Mouse (Mus musculus) MEL (cell line): ENCODE measurements around the gene Emilin1. TPM values are rescaled to one million over a fixed set of nuclear protein-coding genes. Genes with fewer than 3 reads are reported as not detected.

Source experiments
- DNase-seq: peaks from one replicate; pipeline ENCODE4 v3.0.0; 2011; ENCODE audit warnings: low read depth, low spot score
- H3K27ac ChIP-seq: 2 replicates; pipeline ENCODE4 v1.5.1; 2012; ENCODE audit warnings: low read depth, mild to moderate bottlenecking, control low read depth, low read length, moderate library complexity; ENCODE audit not compliant: control insufficient read depth
- H3K27me3 ChIP-seq, 2 experiments: fragments of 150-350 bp in 1 of 2; sonication (generic) in 1 of 2; 2 replicates each; pipeline ENCODE4 v1.6.1; 2012; ENCODE audit warnings: low read length in 2 of 2, mild to moderate bottlenecking in 2 of 2, improper control_type of control experiment in 1 of 2, moderate library complexity in 1 of 2; ENCODE audit not compliant: insufficient read depth in 2 of 2, control insufficient read depth in 1 of 2
- H3K36me3 ChIP-seq, 2 experiments: 2 replicates each; pipeline ENCODE4 v1.6.1; 2012 to 2014; ENCODE audit warnings: low read length in 2 of 2, improper control_type of control experiment in 1 of 2, inconsistent platforms in 1 of 2, mild to moderate bottlenecking in 1 of 2; ENCODE audit not compliant: insufficient read depth in 2 of 2, control insufficient read depth in 1 of 2
- H3K4me1 ChIP-seq, 2 experiments: fragments of 150-350 bp in 1 of 2; sonication (generic) in 1 of 2; 2 replicates each; pipeline ENCODE4 v1.6.1; 2012; ENCODE audit warnings: low read length in 2 of 2, improper control_type of control experiment in 1 of 2, mild to moderate bottlenecking in 1 of 2; ENCODE audit not compliant: insufficient read depth in 2 of 2, control insufficient read depth in 1 of 2
- H3K4me3 ChIP-seq, 2 experiments: fragments of 150-350 bp in 1 of 2; sonication (generic) in 1 of 2; 2 replicates each; pipeline ENCODE4 v1.5.1; 2012; ENCODE audit warnings: low read depth in 2 of 2, low read length in 2 of 2, mild to moderate bottlenecking in 2 of 2, moderate library complexity in 2 of 2, control low read depth in 1 of 2, improper control_type of control experiment in 1 of 2; ENCODE audit not compliant: control insufficient read depth in 1 of 2, insufficient read depth in 1 of 2
- H3K79me2 ChIP-seq: 2 replicates; pipeline ENCODE4 v1.6.1; 2012; ENCODE audit warnings: mild to moderate bottlenecking, low read length, moderate library complexity; ENCODE audit not compliant: control insufficient read depth, poor library complexity, insufficient read depth
- H3K9ac ChIP-seq: 2 replicates; pipeline ENCODE4 v1.6.1; 2012; ENCODE audit warnings: low read depth, mild to moderate bottlenecking, control low read depth, low read length, moderate library complexity; ENCODE audit not compliant: control insufficient read depth, poor library complexity, severe bottlenecking
- H3K9me3 ChIP-seq: fragments of 150-350 bp; sonication (generic); replicated peaks from 2 replicates; pipeline ENCODE4 v1.6.1; 2012; ENCODE audit warnings: mild to moderate bottlenecking, low read length, improper control_type of control experiment, moderate library complexity; ENCODE audit not compliant: insufficient read depth
- CHD1 ChIP-seq: IDR thresholded peaks from 2 replicates; pipeline ENCODE4 v1.6.1; 2012; ENCODE audit warnings: low read depth, mild to moderate bottlenecking, inconsistent platforms, low read length, improper control_type of control experiment
- ELF1 ChIP-seq: IDR thresholded peaks from 2 replicates; pipeline ENCODE4 v1.6.1; 2014; ENCODE audit warnings: low read depth, mild to moderate bottlenecking, inconsistent platforms, low read length, improper control_type of control experiment, moderate library complexity
- EP300 ChIP-seq, 2 experiments: IDR thresholded peaks; 2 replicates each; pipeline ENCODE4 v1.6.1; 2011; ENCODE audit warnings: improper control_type of control experiment in 2 of 2, low read length in 2 of 2, low read depth in 1 of 2, mild to moderate bottlenecking in 1 of 2
- ETS1 ChIP-seq: IDR thresholded peaks from 2 replicates; pipeline ENCODE4 v1.6.1; 2012; ENCODE audit warnings: low read depth, mild to moderate bottlenecking, inconsistent platforms, low read length, improper control_type of control experiment, moderate library complexity
- GATA1 ChIP-seq: IDR thresholded peaks from 2 replicates; pipeline ENCODE4 v1.6.1; 2011; ENCODE audit warnings: low read depth, low read length, improper control_type of control experiment
- HCFC1 ChIP-seq: IDR thresholded peaks from 2 replicates; pipeline ENCODE4 v1.6.1; 2012; ENCODE audit warnings: low read depth, mild to moderate bottlenecking, inconsistent platforms, low read length, improper control_type of control experiment, moderate library complexity
- JUND ChIP-seq: IDR thresholded peaks from 2 replicates; pipeline ENCODE4 v1.6.1; 2011; ENCODE audit warnings: low read depth, mild to moderate bottlenecking, improper control_type of control experiment, low read length
- MAFK ChIP-seq: IDR thresholded peaks from 2 replicates; pipeline ENCODE4 v1.6.1; 2011; ENCODE audit warnings: low read depth, mild to moderate bottlenecking, low read length, improper control_type of control experiment, borderline replicate concordance
- MAX ChIP-seq: IDR thresholded peaks from 2 replicates; pipeline ENCODE4 v1.6.1; 2011; ENCODE audit warnings: low read length, improper control_type of control experiment
- MAZ ChIP-seq: IDR thresholded peaks from 2 replicates; pipeline ENCODE4 v1.6.1; 2012; ENCODE audit warnings: low read depth, mild to moderate bottlenecking, inconsistent platforms, low read length, improper control_type of control experiment
- MEF2A ChIP-seq: IDR thresholded peaks from 2 replicates; pipeline ENCODE4 v1.6.1; 2014; ENCODE audit warnings: low read depth, mild to moderate bottlenecking, inconsistent platforms, low read length, improper control_type of control experiment; ENCODE audit not compliant: poor library complexity, insufficient replicate concordance, severe bottlenecking; ENCODE audit errors: extremely low read depth
- MXI1 ChIP-seq: IDR thresholded peaks from 2 replicates; pipeline ENCODE4 v1.6.1; 2011; ENCODE audit warnings: mild to moderate bottlenecking, low read depth, low read length, improper control_type of control experiment
- MYB ChIP-seq: IDR thresholded peaks from 2 replicates; pipeline ENCODE4 v1.6.1; 2011; ENCODE audit warnings: mild to moderate bottlenecking, low read depth, low read length, improper control_type of control experiment
- MYC ChIP-seq: IDR thresholded peaks from 2 replicates; pipeline ENCODE4 v1.6.1; 2011; ENCODE audit warnings: low read depth, mild to moderate bottlenecking, low read length, improper control_type of control experiment, moderate library complexity
- NELFE ChIP-seq: IDR thresholded peaks from 2 replicates; pipeline ENCODE4 v1.6.1; 2011; ENCODE audit warnings: low read depth, low read length, improper control_type of control experiment
- NRF1 ChIP-seq: IDR thresholded peaks from 2 replicates; pipeline ENCODE4 v1.6.1; 2014; ENCODE audit warnings: low read depth, mild to moderate bottlenecking, inconsistent platforms, low read length, improper control_type of control experiment, moderate library complexity; ENCODE audit not compliant: poor library complexity, insufficient read depth, severe bottlenecking
- POLR2A ChIP-seq, 2 experiments: IDR thresholded peaks; 2 replicates each; pipeline ENCODE4 v1.6.1; 2011 to 2012; ENCODE audit warnings: low read length in 2 of 2, mild to moderate bottlenecking in 2 of 2, control low read depth in 1 of 2, improper control_type of control experiment in 1 of 2, low read depth in 1 of 2, moderate library complexity in 1 of 2; ENCODE audit not compliant: control insufficient read depth in 1 of 2, insufficient read depth in 1 of 2, poor library complexity in 1 of 2
- POLR2AphosphoS2 ChIP-seq: IDR thresholded peaks from 2 replicates; pipeline ENCODE4 v1.6.1; 2011; ENCODE audit warnings: low read length, improper control_type of control experiment
- RCOR1 ChIP-seq: IDR thresholded peaks from 2 replicates; pipeline ENCODE4 v1.6.1; 2012; ENCODE audit warnings: low read depth, mild to moderate bottlenecking, inconsistent platforms, low read length, improper control_type of control experiment
- SIN3A ChIP-seq: IDR thresholded peaks from 2 replicates; pipeline ENCODE4 v1.6.1; 2012; ENCODE audit warnings: low read length, improper control_type of control experiment, inconsistent platforms
- SMC3 ChIP-seq: IDR thresholded peaks from 2 replicates; pipeline ENCODE4 v1.6.1; 2011; ENCODE audit warnings: low read depth, low read length, improper control_type of control experiment
- TAL1 ChIP-seq: IDR thresholded peaks from 2 replicates; pipeline ENCODE4 v1.6.1; 2012; ENCODE audit warnings: mild to moderate bottlenecking, inconsistent platforms, low read length, moderate library complexity, mixed read lengths
- TBP ChIP-seq: IDR thresholded peaks from 2 replicates; pipeline ENCODE4 v1.8.0; 2011; ENCODE audit warnings: low read depth, low read length, improper control_type of control experiment
- TCF12 ChIP-seq: IDR thresholded peaks from 2 replicates; pipeline ENCODE4 v1.6.1; 2014; ENCODE audit warnings: low read depth, mild to moderate bottlenecking, inconsistent platforms, low read length, improper control_type of control experiment, moderate library complexity
- UBTF ChIP-seq: IDR thresholded peaks from 2 replicates; pipeline ENCODE4 v1.6.1; 2012; ENCODE audit warnings: low read depth, mild to moderate bottlenecking, inconsistent platforms, low read length, improper control_type of control experiment, moderate library complexity, borderline replicate concordance; ENCODE audit not compliant: insufficient read depth
- USF1 ChIP-seq: IDR thresholded peaks from 2 replicates; pipeline ENCODE4 v1.6.1; 2014; ENCODE audit warnings: low read depth, mild to moderate bottlenecking, inconsistent platforms, low read length, improper control_type of control experiment, moderate library complexity
- USF2 ChIP-seq, 2 experiments: IDR thresholded peaks; 2 replicates each; pipeline ENCODE4 v1.6.1; 2011 to 2012; ENCODE audit warnings: improper control_type of control experiment in 2 of 2, low read length in 2 of 2, borderline replicate concordance in 1 of 2, inconsistent platforms in 1 of 2, low read depth in 1 of 2, mild to moderate bottlenecking in 1 of 2; ENCODE audit not compliant: insufficient read depth in 1 of 2
- ZC3H11A ChIP-seq: IDR thresholded peaks from 2 replicates; pipeline ENCODE4 v1.6.1; 2012; ENCODE audit warnings: low read depth, mild to moderate bottlenecking, inconsistent platforms, low read length, improper control_type of control experiment
- polyA plus RNA-seq, 2 experiments: library from polyadenylated mRNA; stranded (reverse) in 1 of 2; unstranded in 1 of 2; fragments of >175 nt in 1 of 2; fragments of >200 nt in 1 of 2; gene quantifications; 2 replicates each; pipeline versions ENCODE4 v1.2.1 to v1.2.4; 2012; ENCODE audit warnings: low replicate concordance in 2 of 2, low read depth in 1 of 2; ENCODE audit not compliant: insufficient read length in 2 of 2, insufficient read depth in 1 of 2, missing spikeins in 1 of 2
- total RNA-seq: library from RNA; depleted of rRNA; stranded (reverse); fragments of 300-350 nt; gene quantifications from 2 replicates; pipeline ENCODE4 v1.2.3, GENCODE M21; 2012

Gene Emilin1
- total and polyA plus RNA-seq, 3 experiments: 1.3 to 2.0 TPM; not detected in 1

GRCm38 (mm10) chr5:30959198-30959854 is 46.1 kb downstream of the Emilin1 start:
- H3K27me3 ChIP-seq: no peaks in the 10 kb centered on the region
- H3K4me1 ChIP-seq: peaks cover 5 to 32% of the 10 kb centered on the region in 2 experiments
- no peak overlapping the region for H3K27ac ChIP-seq

GRCm38 (mm10) chr5:30959966-30960501 is 46.8 kb downstream of the Emilin1 start, which contains the start of gene Preb:
Gene Preb (minus strand): TSS chr5:30960361.
- peak within 1 kb of the TSS; percentile 70 to 96 for H3K4me3 ChIP-seq
- peak; percentile 99 for DNase-seq
- peaks cover 5 to 32% of the 10 kb centered on the region in 2 experiments for H3K4me1 ChIP-seq
- peak; percentile 100 for TF ChIP-seq NRF1
- 0 out of 2 replicates have a peak, but pooled peaks have one; percentile 42 for TF ChIP-seq MYC
- peak in 1 of 2 experiments; percentile 36; a peak in 1 of 4 replicates for TF ChIP-seq EP300 (IDR thresholded peaks at IDR 0.05; ENCODE audit: low read depth in 1 of 2, low read length in 2 of 2)
- peak; percentile 74; the same call in 1 of the 2 replicates for TF ChIP-seq TCF12
- peak; percentile 62; the same call in 1 of the 2 replicates for TF ChIP-seq TBP
- no peak for TF ChIP-seq USF2 (IDR thresholded peaks at IDR 0.05; ENCODE audit: borderline replicate concordance in 1 of 2, insufficient read depth in 1 of 2, low read depth in 1 of 2, low read length in 2 of 2)
- TF ChIP-seq SIN3A: peak; percentile 92
- no peak for TF ChIP-seq ZC3H11A
- no peak for TF ChIP-seq JUND
- no peak for TF ChIP-seq RCOR1
- TF ChIP-seq MYB: no peak
- TF ChIP-seq ELF1: peak; percentile 89
- peak; percentile 94 for TF ChIP-seq POLR2AphosphoS2
- TF ChIP-seq SMC3: no peak
- TF ChIP-seq ETS1: peak; percentile 6; the same call in 1 of the 2 replicates
- no peak for TF ChIP-seq MEF2A
- TF ChIP-seq GATA1: no peak
- no peak for TF ChIP-seq CHD1
- no peak for TF ChIP-seq MAX
- no peak for TF ChIP-seq MAFK
- TF ChIP-seq NELFE: peak; percentile 99
- TF ChIP-seq UBTF: no peak
- peak; percentile 97 for TF ChIP-seq HCFC1
- TF ChIP-seq TAL1: no peak
- TF ChIP-seq MAZ: no peak
- peak; percentile 64 for TF ChIP-seq MXI1
- peak; percentile 90 to 97 for TF ChIP-seq POLR2A (IDR thresholded peaks at IDR 0.05; ENCODE audit: control insufficient read depth in 1 of 2, insufficient read depth in 1 of 2, low read depth in 1 of 2, low read length in 2 of 2, poor library complexity in 1 of 2)
- peak; percentile 69 for TF ChIP-seq USF1

More at GRCm38 (mm10) chr5:30959198-30959854, 46.1 kb downstream of the Emilin1 start:
- Histone ChIP-seq H3K4me3 (peak overlapping the region; percentile 70 to 96), H3K9ac (peak overlapping the region; percentile 94), H3K9me3 (no peaks in the 10 kb centered on the region), H3K36me3 (peaks cover 4 to 31% of the 10 kb centered on the region in 2 experiments; a peak in 3 of 4 replicates), H3K79me2 (peaks cover 25% of the 10 kb centered on the region)
- TF ChIP-seq NRF1: peak; percentile 18; the same call in 1 of the 2 replicates
- peak; percentile 92; the same call in 1 of the 2 replicates for TF ChIP-seq CHD1
- TF ChIP-seq TAL1: no peak
- no peak for DNase-seq

More at GRCm38 (mm10) chr5:30959966-30960501, 46.8 kb downstream of the Emilin1 start, which contains the start of gene Preb:
- Histone ChIP-seq H3K27me3 (no peaks in the 10 kb centered on the region), H3K79me2 (peaks cover 25% of the 10 kb centered on the region), H3K9ac (peak within 1 kb of the TSS; percentile 94), H3K27ac (peak within 1 kb of the TSS; percentile 78), H3K9me3 (no peaks in the 10 kb centered on the region), H3K36me3 (peaks cover 4 to 31% of the 10 kb centered on the region in 2 experiments; a peak in 3 of 4 replicates)
